Mouse (Mus musculus): Measurements from ENCODE around the gene Fcer1g. TPM values are rescaled to one million over a fixed set of nuclear protein-coding genes. Genes with fewer than 3 reads are reported as not detected.

Fcer1g gene
- polyA plus RNA-seq, 1 experiment from 2014 or later: 55.3 TPM

GRCm38 (mm10) chr1:171230215-171230614 is 4.0 kb downstream of the Fcer1g start:
- no peak for DNase-seq (ENCODE audit: low spot score)
- Histone ChIP-seq H3K27me3 (replicated peaks; ENCODE audit: control insufficient read depth, insufficient read depth, low read length) (no peaks in the 10 kb centered on the region), H3K27ac (ENCODE audit: low read depth) (no peak overlapping the region), H3K9me3 (ENCODE audit: control insufficient read depth, low read length) (no peaks in the 10 kb centered on the region), H3K9ac (ENCODE audit: low read length) (no peak overlapping the region), H3K4me1 (replicated peaks; ENCODE audit: control insufficient read depth, insufficient read depth, low read length) (no peaks in the 10 kb centered on the region), H3K4me3 (ENCODE audit: low read depth, low read length) (no peak overlapping the region), H3K4me2 (ENCODE audit: low read length) (no peak overlapping the region), H3K36me3 (ENCODE audit: control insufficient read depth, insufficient read depth, low read length) (peaks cover 21% of the 10 kb centered on the region)
- ATAC-seq (replicated peaks; ENCODE audit: low FRiP score, low TSS enrichment, low read depth): no peak
- WGBS: 79% methylated on average over 3 of the region's 3 CpGs

DNA sequence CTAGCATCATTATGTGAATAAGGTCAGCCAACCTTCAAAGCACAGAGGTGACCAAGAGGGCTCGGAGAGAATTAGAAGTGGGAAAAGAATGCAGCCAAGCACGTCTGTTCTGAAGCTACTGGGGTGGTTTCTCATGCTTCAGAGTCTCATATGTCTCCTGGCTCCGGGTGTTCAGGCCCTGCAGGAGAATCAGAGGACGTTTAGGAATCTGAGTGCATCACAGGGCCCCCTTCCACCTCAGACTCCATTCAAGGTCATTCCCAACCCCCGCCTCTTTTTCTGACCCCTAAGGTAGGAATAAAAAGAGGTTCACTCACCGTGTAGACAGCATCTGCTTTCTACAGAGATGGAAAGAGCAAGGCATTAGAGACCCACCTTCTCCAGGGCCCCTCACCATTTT is 4.4 kb downstream of the Fcer1g start:
- no peaks in the 10 kb centered on the region for H3K9me3 ChIP-seq (ENCODE audit: control insufficient read depth, low read length)
- ATAC-seq (replicated peaks; ENCODE audit: low FRiP score, low TSS enrichment, low read depth): no peak
- no peaks in the 10 kb centered on the region for H3K4me1 ChIP-seq (replicated peaks; ENCODE audit: control insufficient read depth, insufficient read depth, low read length)
- no peaks in the 10 kb centered on the region for H3K27me3 ChIP-seq (replicated peaks; ENCODE audit: control insufficient read depth, insufficient read depth, low read length)
- H3K27ac ChIP-seq (ENCODE audit: low read depth): no peak overlapping the region
- no peak for DNase-seq (ENCODE audit: low spot score)
- WGBS: 64% methylated on average over 6 of the region's 6 CpGs
- peaks cover 16% of the 10 kb centered on the region for H3K36me3 ChIP-seq (ENCODE audit: control insufficient read depth, insufficient read depth, low read length)
- H3K4me2 ChIP-seq (ENCODE audit: low read length): no peak overlapping the region
- H3K9ac ChIP-seq (ENCODE audit: low read length): no peak overlapping the region
- H3K4me3 ChIP-seq (ENCODE audit: low read depth, low read length): no peak overlapping the region

DNA sequence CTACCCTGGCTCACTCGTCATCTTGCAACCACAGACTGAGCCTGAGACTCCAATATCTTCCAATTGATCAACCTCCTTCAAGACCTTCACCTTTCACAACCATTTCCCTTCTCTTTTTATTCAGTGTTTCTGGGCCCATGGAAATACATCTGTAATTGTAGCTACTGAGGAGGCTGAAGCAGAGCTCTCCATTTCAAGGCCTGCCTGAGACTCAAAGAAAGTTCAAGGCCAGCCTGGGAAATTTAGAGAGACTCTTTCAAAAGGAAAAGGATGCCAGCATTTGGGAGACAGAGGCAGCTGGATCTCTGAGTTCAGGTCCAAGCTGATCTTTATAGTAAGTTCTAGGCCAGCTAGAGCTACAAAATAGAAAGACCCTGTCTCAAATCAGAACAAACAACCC is 6.3 kb downstream of the Fcer1g start:
- no peak for ATAC-seq (replicated peaks; ENCODE audit: low FRiP score, low TSS enrichment, low read depth)
- Histone ChIP-seq H3K27me3 (replicated peaks; ENCODE audit: control insufficient read depth, insufficient read depth, low read length) (no peaks in the 10 kb centered on the region), H3K9ac (ENCODE audit: low read length) (no peak overlapping the region), H3K4me1 (replicated peaks; ENCODE audit: control insufficient read depth, insufficient read depth, low read length) (no peaks in the 10 kb centered on the region), H3K4me3 (ENCODE audit: low read depth, low read length) (no peak overlapping the region), H3K9me3 (ENCODE audit: control insufficient read depth, low read length) (no peaks in the 10 kb centered on the region), H3K36me3 (ENCODE audit: control insufficient read depth, insufficient read depth, low read length) (no peaks in the 10 kb centered on the region), H3K4me2 (ENCODE audit: low read length) (no peak overlapping the region), H3K27ac (ENCODE audit: low read depth) (no peak overlapping the region)
- DNase-seq (ENCODE audit: low spot score): no peak
- 90% methylated on average over 1 of the region's 1 CpGs for WGBS

GRCm38 (mm10) chr1:171226780-171227179 is 7.4 kb downstream of the Fcer1g start:
- Histone ChIP-seq H3K4me1 (replicated peaks; ENCODE audit: control insufficient read depth, insufficient read depth, low read length) (peaks cover under 1% of the 10 kb centered on the region; the same call in 1 of the 2 replicates), H3K36me3 (ENCODE audit: control insufficient read depth, insufficient read depth, low read length) (no peaks in the 10 kb centered on the region), H3K4me2 (ENCODE audit: low read length) (no peak overlapping the region), H3K9ac (ENCODE audit: low read length) (no peak overlapping the region), H3K27ac (ENCODE audit: low read depth) (no peak overlapping the region), H3K9me3 (ENCODE audit: control insufficient read depth, low read length) (no peaks in the 10 kb centered on the region), H3K4me3 (ENCODE audit: low read depth, low read length) (no peak overlapping the region), H3K27me3 (replicated peaks; ENCODE audit: control insufficient read depth, insufficient read depth, low read length) (no peaks in the 10 kb centered on the region)
- DNase-seq (ENCODE audit: low spot score): no peak
- ATAC-seq (replicated peaks; ENCODE audit: low FRiP score, low TSS enrichment, low read depth): no peak
- WGBS: 70% methylated on average over 4 of the region's 4 CpGs

DNA sequence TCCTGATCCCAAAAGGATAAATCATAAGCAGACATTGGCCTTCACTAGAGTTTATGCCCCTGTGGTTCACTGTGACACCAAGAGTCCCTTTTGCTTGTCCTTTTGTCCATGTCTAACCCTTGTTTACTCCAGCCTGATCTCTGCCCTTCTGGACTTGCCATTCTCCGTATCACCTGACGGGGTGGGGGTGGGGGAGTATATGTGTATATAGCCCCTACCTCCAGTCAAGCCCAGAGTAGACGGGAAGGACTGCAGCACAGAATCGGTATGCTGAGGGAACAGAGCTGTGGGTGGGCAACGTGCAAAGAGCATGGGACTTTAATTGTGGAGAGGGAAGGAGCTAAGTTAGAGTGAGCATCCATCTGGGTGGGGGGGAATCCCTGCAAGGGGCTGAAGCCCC is 9.3 kb downstream of the Fcer1g start, which contains the start of gene Apoa2:
TSS of gene Apoa2 (plus strand) at position 198 of the 400 bp plus-strand sequence.
- ATAC-seq (replicated peaks; ENCODE audit: low FRiP score, low TSS enrichment, low read depth) (no peak), DNase-seq (ENCODE audit: low spot score) (no peak)
- WGBS: 53% methylated on average over 5 of the region's 5 CpGs
- Histone ChIP-seq H3K4me2 (ENCODE audit: low read length) (no peak within 1 kb of the TSS), H3K27me3 (replicated peaks; ENCODE audit: control insufficient read depth, insufficient read depth, low read length) (no peaks in the 10 kb centered on the region), H3K36me3 (ENCODE audit: control insufficient read depth, insufficient read depth, low read length) (peaks cover 5% of the 10 kb centered on the region), H3K4me3 (ENCODE audit: low read depth, low read length) (no peak within 1 kb of the TSS), H3K27ac (ENCODE audit: low read depth) (no peak within 1 kb of the TSS), H3K4me1 (replicated peaks; ENCODE audit: control insufficient read depth, insufficient read depth, low read length) (peaks cover 10% of the 10 kb centered on the region), H3K9me3 (ENCODE audit: control insufficient read depth, low read length) (no peaks in the 10 kb centered on the region), H3K9ac (ENCODE audit: low read length) (no peak within 1 kb of the TSS)

- no peak for ATAC-seq (replicated peaks; ENCODE audit: low FRiP score, low TSS enrichment, low read depth)
- H3K36me3 ChIP-seq (ENCODE audit: control insufficient read depth, insufficient read depth, low read length): peaks cover 16% of the 10 kb centered on the region
These were observed 10.4 kb downstream of the Fcer1g start for GRCm38 (mm10) chr1:171223796-171224195.

DNA sequence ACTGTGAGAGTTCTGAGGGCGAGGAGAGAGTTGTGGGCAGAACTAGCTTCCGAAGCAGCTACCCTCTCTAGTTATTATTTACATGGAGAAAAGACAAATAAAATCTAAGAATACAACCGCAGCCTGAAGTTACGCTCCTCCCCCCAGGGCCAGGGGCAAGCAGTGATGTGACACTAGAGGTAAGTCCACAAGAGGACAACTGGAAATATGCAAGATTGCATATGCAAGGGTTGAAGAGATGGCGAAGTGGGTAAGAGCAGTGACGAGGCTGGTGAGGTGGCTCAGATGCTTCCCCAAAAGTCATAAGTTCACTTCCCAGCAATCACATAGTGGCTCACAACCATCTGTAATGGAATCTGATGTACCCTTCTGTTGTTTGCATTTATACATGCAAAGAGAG is 11.0 kb downstream of the Fcer1g start:
- WGBS: 79% methylated on average over 6 of the region's 6 CpGs
- peak; percentile 56 for DNase-seq (ENCODE audit: low spot score)
- H3K27ac ChIP-seq (ENCODE audit: low read depth): peak overlapping the region; percentile 67
- 0 out of 2 replicates have a peak overlapping the region, but pooled peaks have one; percentile 70 for H3K4me3 ChIP-seq (ENCODE audit: low read depth, low read length)
- peaks cover 10% of the 10 kb centered on the region for H3K4me1 ChIP-seq (replicated peaks; ENCODE audit: control insufficient read depth, insufficient read depth, low read length)
- ATAC-seq (replicated peaks; ENCODE audit: low FRiP score, low TSS enrichment, low read depth): no peak
- peak overlapping the region; percentile 93 for H3K4me2 ChIP-seq (ENCODE audit: low read length)
- no peaks in the 10 kb centered on the region for H3K9me3 ChIP-seq (ENCODE audit: control insufficient read depth, low read length)
- peaks cover 17% of the 10 kb centered on the region for H3K36me3 ChIP-seq (ENCODE audit: control insufficient read depth, insufficient read depth, low read length)
- no peak overlapping the region for H3K9ac ChIP-seq (ENCODE audit: low read length)
- H3K27me3 ChIP-seq (replicated peaks; ENCODE audit: control insufficient read depth, insufficient read depth, low read length): no peaks in the 10 kb centered on the region

More at GRCm38 (mm10) chr1:171223796-171224195, 10.4 kb downstream of the Fcer1g start:
- DNase-seq (ENCODE audit: low spot score): no peak
- Histone ChIP-seq H3K4me3 (ENCODE audit: low read depth, low read length) (no peak overlapping the region), H3K9ac (ENCODE audit: low read length) (no peak overlapping the region), H3K4me2 (ENCODE audit: low read length) (no peak overlapping the region), H3K4me1 (replicated peaks; ENCODE audit: control insufficient read depth, insufficient read depth, low read length) (peaks cover 10% of the 10 kb centered on the region), H3K9me3 (ENCODE audit: control insufficient read depth, low read length) (no peaks in the 10 kb centered on the region), H3K27ac (ENCODE audit: low read depth) (no peak overlapping the region), H3K27me3 (replicated peaks; ENCODE audit: control insufficient read depth, insufficient read depth, low read length) (no peaks in the 10 kb centered on the region)
- WGBS: 70% methylated on average over 2 of the region's 2 CpGs

GRCm38 (mm10) chr1:171222238-171223155 is 11.7 kb downstream of the Fcer1g start, which contains the start of gene Tomm40l:
TSS of gene Tomm40l (minus strand) at chr1:171222514.
- peak; percentile 97 for ATAC-seq (replicated peaks; ENCODE audit: low FRiP score, low TSS enrichment, low read depth)
- 1% methylated on average over 28 of the region's 28 CpGs for WGBS
- peak within 1 kb of the TSS; percentile 93 for H3K4me2 ChIP-seq (ENCODE audit: low read length)

More at GRCm38 (mm10) chr1:171222238-171223155, 11.7 kb downstream of the Fcer1g start, which contains the start of gene Tomm40l:
- Histone ChIP-seq H3K4me1 (replicated peaks; ENCODE audit: control insufficient read depth, insufficient read depth, low read length) (peaks cover 10% of the 10 kb centered on the region), H3K27ac (ENCODE audit: low read depth) (peak within 1 kb of the TSS; percentile 67), H3K4me3 (ENCODE audit: low read depth, low read length) (peak within 1 kb of the TSS; percentile 70), H3K9me3 (ENCODE audit: control insufficient read depth, low read length) (no peaks in the 10 kb centered on the region), H3K27me3 (replicated peaks; ENCODE audit: control insufficient read depth, insufficient read depth, low read length) (no peaks in the 10 kb centered on the region), H3K9ac (ENCODE audit: low read length) (peak within 1 kb of the TSS; percentile 45), H3K36me3 (ENCODE audit: control insufficient read depth, insufficient read depth, low read length) (peaks cover 17% of the 10 kb centered on the region)
- DNase-seq (ENCODE audit: low spot score): peak; percentile 88
